Mouse (Mus musculus) urinary bladder, adult 18-20 months (tissue): ENCODE measurements at regions not wholly inside any gene's neighbourhood (a gene's known extent, or its start where the extent isn't known, plus 50 kb on each side); places are given as distances from the start of the nearest gene placed in this dataset.
A peak's percentile ranks its signal among the peaks of the same experiment; 100 is the strongest.

Experiments used
- DNase-seq, 2 experiments: peaks; one replicate each; pipeline ENCODE4 v3.0.0; 2022; ENCODE audit warnings: low spot score in 2 of 2, mixed read lengths in 2 of 2

DNA sequence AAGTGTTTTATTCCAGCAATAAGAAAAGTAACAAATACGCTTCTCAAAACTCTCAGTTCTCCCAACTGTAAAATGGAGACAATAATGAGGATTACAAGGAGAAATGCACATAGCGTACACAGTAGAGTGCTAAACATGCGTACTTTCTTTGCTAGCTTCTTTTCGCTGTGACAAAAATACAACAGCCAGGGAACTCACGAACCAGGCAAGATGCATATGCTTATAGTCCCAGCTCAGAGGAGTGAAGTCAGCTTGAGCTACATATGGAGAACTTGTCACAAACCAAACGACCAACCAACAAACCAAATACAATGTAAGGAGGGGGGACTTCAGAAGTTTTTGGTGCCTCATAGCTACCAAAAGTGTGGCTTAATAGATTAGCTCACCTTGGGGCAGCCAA, 313.3 kb downstream of the Cog6 start:
- no peak for DNase-seq

- DNase-seq = no peak
These were observed 314.1 kb downstream of the Cog6 start for GRCm38 (mm10) chr3:52702962-52703361.

DNA sequence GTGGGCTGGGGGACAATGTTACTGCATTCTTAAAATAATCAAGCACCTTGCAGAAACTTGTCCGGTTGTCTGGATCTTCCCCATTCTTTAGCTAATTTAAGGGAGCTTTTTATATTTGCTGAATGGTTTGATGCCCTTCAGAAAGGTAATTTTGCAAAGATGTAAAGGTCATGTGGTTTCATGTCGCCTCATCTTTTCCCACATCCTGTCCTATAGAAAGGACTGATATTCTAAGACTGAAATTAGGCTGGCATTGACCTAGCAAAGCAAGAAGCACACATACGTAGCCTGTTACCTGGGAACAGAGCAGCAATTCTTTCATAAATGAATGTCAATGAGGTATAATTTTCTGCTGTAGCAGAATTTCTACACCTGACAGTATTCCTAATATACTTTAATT, 315.4 kb downstream of the Cog6 start:
- DNase-seq = no peak

- no peak for DNase-seq
These were observed 323.2 kb downstream of the Cog6 start for GRCm38 (mm10) chr3:52693813-52694212.

- DNase-seq = peak in 1 of 2 experiments; percentile 41
These were observed 331.4 kb downstream of the Cog6 start for GRCm38 (mm10) chr3:52685434-52686181.

GRCm38 (mm10) chr3:52680824-52681388, 336.1 kb downstream of the Cog6 start:
- DNase-seq = no peak

DNA sequence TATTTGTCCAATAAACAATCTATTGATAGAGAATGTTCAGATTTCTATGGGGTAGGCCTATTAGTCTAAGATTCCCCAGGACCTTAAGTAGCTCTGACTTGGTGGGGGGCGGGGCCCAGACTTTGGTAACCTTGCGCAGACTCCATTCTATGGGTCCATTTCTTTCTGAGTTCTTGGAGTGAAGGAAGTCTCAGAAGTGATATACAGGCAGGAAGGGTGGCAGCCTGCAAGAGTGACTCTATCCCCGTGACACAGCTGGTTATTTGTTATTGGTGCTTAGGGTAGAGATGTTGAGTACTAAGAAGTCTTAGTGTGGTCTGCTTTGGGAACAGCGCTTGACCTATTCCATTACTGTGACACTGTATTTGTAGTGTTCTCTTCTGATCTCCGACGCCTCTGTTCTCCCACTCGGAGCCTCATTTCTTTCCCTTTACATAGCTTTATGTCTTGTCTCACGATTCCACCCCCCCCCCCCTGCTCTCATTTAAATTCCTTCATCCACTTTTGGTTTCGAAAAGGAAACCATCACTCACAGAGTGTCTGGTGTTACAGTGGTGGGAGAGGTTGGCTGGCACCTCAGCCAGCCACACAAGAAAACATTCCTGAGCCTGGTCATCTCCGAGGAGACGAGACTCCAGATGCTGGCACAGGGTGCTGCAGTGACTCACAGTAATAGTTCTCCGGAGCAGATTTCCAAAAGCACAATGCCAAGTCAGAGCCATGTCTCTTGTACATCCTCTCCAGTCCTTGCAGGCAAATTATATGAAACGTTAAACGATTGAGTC, 340.0 kb downstream of the Cog6 start:
- no peak for DNase-seq

GRCm38 (mm10) chr3:52670628-52671028, 346.4 kb downstream of the Cog6 start:
- no peak for DNase-seq

GRCm38 (mm10) chr3:52663161-52663602, 353.9 kb downstream of the Cog6 start:
- DNase-seq = peak; percentile 23 to 42

DNA sequence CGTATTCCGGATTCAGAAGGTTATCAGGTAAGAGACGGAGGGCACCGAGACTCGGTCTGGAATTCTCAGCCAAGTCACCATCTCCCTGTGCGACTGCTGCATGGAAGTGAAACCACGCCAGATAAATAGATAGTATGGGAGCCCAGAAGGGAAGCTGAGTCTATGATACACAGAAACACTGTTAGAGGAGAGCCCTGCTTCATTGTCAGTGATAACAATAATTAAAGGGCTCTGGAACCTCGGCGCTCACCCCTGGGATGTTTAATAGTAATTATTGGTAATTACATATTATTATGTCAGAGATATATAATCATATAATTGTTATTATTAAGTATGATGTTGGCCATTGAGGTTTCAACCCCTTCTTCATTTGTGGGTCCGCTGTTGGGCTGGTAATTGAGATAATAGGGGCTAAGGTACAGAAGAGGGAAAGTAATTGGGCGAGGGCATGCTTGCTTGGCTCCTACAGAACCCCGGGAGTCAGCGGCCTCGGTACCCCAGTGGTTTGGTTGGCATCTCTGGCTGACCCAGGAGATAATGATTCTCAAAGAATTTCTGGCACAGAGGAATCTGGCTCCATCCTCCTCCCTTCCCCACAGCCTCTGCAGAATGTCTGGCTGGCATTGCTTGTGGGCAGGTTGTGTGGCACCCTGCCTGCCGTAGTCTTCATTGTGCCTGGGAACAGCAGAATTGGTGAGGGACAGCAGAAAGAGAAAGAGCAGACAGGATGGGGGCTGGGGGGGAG, 354.7 kb downstream of the Cog6 start:
- DNase-seq = no peak

- DNase-seq = no peak
These were observed 364.0 kb downstream of the Cog6 start for GRCm38 (mm10) chr3:52653006-52653405.

DNA sequence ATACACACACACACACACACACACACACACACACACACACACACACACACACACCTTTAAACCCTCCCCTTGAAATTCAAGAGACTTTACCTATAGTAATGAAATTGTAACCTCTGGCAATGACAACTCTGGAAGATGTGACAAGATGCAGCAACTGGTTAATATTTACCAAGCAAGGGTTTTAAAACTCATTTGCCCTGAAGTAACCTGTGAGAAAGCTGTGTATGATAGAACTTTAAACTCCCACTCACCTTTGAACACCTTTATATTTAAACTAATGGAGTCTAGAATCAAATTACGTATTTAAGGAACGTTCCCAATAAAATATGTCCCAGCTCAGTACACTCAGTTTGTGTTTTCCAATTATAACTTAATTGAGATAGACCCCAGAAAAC, 364.6 kb downstream of the Cog6 start:
- DNase-seq = no peak

DNA sequence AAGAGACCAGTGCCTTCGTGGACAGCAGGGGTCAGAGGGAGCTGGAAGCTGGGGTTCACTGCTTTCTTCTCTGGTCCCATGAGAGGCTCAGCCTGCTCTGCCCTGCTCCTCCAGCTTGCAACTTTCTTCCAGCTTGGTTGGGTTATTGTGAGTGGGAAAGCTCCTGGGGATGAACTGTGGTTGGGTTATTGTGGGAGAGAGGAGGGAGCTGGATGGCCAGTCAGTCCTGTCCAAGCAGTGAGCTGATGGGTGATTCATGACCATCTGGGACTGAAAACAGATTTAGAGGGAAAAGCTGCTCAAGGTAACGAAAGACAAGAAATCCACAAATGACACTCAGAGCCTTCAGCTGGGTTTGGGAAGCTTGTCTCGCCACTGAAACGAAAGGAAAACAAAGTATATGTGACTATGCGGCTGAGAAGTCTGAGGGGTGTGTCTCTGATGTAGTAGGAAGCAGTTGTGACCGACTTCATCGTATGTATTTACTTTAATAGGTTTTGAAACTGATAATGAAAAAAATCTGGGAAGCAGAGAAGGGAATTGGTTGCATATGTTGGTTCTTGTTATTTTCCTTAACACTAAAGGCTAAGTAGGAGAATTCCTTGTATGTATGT, 365.1 kb downstream of the Cog6 start:
- DNase-seq = no peak

DNA sequence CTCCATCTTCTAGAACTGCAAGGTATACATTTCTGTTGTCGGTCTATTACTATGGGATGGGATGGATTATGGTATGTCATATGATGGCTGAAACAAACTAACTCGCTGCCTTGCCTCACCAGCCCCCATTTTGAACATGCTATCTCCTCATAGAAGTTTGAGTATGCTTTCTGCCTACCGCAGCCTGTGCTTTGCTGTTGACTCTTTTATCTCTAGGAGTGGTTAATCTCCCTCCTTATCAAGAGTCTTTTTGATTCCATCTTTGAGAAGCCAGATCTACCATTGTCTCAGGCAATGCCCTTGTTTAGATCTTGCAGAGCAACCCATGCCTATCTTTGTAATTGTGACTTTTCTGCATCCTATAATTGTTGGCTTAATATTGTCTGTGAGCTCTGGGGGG, 367.0 kb downstream of the Cog6 start:
- DNase-seq = no peak

DNA sequence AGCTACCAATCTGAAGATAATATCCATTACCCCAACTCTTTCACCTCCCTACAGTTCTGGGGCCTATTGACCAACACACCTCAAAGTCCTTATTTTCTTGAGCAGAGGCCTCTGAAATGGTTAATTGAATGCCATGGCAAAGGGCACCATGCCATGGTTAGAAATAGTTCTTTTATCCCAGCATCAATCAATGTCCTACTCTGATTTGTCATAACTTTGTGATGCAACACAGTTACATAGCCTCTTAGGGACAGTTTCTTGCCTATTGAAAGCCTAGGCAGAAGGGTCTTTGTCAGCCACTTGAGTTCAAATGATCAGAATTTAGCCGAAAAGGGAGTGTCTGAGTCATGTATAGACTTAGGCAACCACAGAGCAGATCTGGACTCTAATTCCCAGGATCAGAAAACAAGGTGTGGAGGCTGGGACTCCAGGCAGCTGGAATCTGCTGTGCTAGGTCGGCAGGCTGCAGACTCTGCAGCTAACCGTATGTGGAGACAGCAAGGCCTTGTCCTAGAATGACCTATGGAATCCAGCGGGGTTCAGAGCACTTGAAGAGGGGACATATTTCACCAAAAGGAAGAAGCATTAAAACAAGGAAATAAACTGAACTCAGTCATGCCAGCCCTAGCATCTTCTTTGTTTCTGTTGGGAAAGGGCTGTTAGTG, 368.1 kb downstream of the Cog6 start:
- DNase-seq = no peak

DNA sequence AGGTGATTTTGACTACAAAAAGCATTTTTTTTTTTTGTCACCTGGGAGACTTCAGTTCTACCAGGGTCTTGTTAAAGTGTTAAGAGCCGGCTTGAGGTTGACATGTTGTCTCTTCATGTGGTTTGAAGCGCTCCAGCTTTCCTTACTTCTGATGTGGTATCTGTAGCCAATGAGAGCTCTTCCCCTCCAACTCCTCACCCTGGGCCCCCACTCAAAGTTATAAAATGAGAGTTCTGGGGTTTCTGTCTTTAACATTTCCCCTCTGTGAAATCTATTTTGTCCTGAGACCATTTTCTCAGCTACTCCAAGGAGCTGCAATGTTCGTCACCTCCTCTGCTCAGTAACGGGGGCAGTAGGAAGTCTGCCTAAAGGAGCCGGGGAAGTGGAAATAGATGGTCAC, 369.1 kb downstream of the Cog6 start:
- no peak for DNase-seq

DNA sequence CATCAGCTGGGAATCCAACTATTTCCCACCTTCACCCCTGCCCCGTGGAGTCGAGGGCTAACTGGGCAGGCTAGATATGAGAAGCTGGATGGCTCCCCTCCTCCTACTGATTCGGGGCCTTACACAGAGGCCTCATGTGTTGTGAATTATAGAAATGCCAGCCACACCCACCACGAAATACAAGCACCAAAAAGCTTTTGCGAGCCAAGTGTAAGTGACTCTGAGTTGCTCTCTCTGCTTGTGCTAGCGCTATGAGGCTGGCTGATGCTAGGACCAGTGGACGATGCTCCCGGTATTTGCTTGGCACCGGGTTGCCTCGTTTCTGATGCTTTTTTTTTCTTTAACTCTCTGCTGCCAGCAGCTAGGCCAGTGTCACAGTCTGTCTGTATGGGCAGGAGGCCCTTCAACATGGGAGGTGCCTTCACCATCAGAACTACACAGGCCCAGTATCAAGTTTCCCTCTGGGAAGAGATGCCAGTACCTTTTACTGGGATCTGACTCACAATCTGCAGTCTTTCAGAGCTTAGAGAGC, 369.8 kb downstream of the Cog6 start:
- DNase-seq = no peak

DNA sequence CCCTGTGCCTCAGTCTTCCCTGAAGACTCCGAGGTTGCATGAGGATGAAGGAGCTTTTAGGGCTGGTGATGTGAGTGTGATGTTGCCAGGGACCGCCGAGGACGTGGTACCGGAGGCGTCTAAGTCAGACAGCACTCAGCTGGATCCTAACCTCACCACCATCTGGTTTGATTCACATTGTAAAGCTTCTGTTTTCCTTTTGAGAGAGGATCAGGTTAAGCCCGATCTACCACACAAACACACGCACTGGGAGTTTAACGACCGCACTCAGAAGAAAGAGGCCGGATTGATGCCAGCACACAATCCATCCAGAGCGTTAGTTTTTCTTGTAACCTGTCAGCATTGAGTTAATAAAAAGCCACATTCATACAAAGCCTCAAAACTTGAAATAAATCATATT, 371.9 kb downstream of the Cog6 start:
- DNase-seq = no peak

DNA sequence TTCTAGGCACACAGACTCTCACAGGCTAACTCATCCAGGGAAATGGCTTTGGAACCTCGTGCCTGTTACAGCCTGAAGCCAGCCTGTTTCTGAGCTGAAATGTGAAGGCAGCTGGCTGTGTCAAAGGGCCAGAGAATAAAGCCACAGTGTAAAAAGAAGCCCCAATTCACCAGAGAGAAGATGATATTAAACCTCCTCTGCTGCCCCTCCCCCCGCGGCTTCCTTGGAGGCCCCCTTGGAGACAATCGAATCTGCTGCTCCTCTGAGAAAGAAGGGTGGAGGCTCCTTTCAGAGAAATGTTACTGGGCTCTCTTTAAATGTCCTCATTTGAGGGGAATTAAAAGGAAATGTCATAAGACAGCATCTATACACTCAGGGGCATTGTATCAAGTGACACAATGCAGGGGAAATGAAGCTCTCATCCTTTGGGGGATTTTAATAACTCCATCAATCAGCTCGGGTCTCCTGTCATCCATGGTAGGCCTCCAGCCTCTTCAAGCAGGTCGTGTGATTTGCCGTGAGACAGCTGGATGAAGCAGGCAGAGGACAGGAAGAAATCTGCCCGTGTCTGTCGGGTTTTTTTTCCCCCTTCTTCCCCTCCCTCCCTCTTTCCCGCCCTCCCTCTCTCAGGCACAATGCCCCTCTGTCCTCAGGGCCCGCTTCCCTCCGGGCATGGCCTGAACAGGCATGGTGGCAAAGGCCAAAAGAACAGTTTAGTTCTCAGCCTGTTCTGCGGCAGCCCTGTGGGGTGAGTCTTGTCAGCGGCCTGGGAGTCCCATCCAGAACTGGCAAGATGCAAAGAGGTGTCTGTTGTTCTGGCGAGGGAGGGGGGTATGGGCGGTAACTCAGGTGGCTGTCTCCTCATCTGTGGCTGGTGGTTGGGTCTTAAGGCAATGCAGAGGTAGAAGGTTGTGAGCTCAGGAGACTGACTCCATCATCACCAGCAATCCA, 372.6 kb downstream of the Cog6 start:
- DNase-seq = no peak

GRCm38 (mm10) chr3:52643796-52644177, 373.2 kb downstream of the Cog6 start:
- DNase-seq = no peak
